Mouse (Mus musculus) stomach, embryonic 16.5 days (tissue): ENCODE results near the gene Pla1a. TPM values are rescaled to one million over a fixed set of nuclear protein-coding genes. Genes with fewer than 3 reads are reported as not detected.

Source experiments
- ATAC-seq: fragments of 200-750 bp; cut with Nextera tagmentation; 2 replicates; pipeline ENCODE4 v1.8.0; 2017; ENCODE audit warnings: moderate number of reproducible peaks, moderate TSS enrichment; ENCODE audit not compliant: insufficient read depth, low FRiP score
- H3K27ac ChIP-seq: fragments of 300-500 bp; sonication (generic); 2 replicates; pipeline ENCODE4 v1.5.1; 2014; ENCODE audit warnings: low read length
- H3K27me3 ChIP-seq: fragments of 300-500 bp; sonication (generic); 2 replicates; pipeline ENCODE4 v1.6.1; 2014; ENCODE audit warnings: low read length, control low read depth, mixed read lengths; ENCODE audit not compliant: control insufficient read depth, insufficient read depth
- H3K36me3 ChIP-seq: fragments of 300-500 bp; sonication (generic); 2 replicates; pipeline ENCODE4 v1.6.1; 2014; ENCODE audit warnings: low read length; ENCODE audit not compliant: control insufficient read depth, insufficient read depth
- H3K4me1 ChIP-seq: fragments of 300-500 bp; sonication (generic); 2 replicates; pipeline ENCODE4 v1.6.1; 2014; ENCODE audit warnings: low read length, control low read depth, mixed read lengths; ENCODE audit not compliant: control insufficient read depth, insufficient read depth
- H3K4me2 ChIP-seq: fragments of 300-500 bp; sonication (generic); 2 replicates; pipeline ENCODE4 v1.6.1; 2014; ENCODE audit warnings: low read depth, low read length, mixed read lengths
- H3K4me3 ChIP-seq: fragments of 300-500 bp; sonication (generic); replicated peaks from 2 replicates; pipeline ENCODE4 v1.5.1; 2014; ENCODE audit warnings: mild to moderate bottlenecking, low read length
- H3K9ac ChIP-seq: fragments of 300-500 bp; sonication (generic); 2 replicates; pipeline ENCODE4 v1.6.1; 2014; ENCODE audit warnings: low read length
- H3K9me3 ChIP-seq: fragments of 300-500 bp; sonication (generic); replicated peaks from 2 replicates; pipeline ENCODE4 v1.6.1; 2016; ENCODE audit warnings: low read length, control low read depth; ENCODE audit not compliant: control insufficient read depth
- WGBS: fragments of 180-500 bp; shearing (Covaris S2); extraction: QIAGEN DNeasy Blood & Tissue Kit; methylation state at CpG from one replicate; pipeline ENCODE4 v1.1.7; 2014; 5-methylcytosine and 5-hydroxymethylcytosine counted together
- polyA plus RNA-seq: library from polyadenylated mRNA; unstranded; fragments of >200 nt; fragmentation: Nextera tagmentation; extraction: Ambion mirVana; gene quantifications from 2 replicates; pipeline ENCODE4 v1.2.1, GENCODE M21; 2015

Gene Pla1a
- polyA plus RNA-seq, 1 experiment from 2014 or later = 2.6 TPM

GRCm38 (mm10) chr16:38363256-38363595 is 69.7 kb downstream of the Pla1a start:
- ATAC-seq = no peak
- Histone ChIP-seq H3K27ac (no peak overlapping the region), H3K4me3 (peak overlapping the region; percentile 31), H3K4me2 (peak overlapping the region; percentile 30), H3K36me3 (no peaks in the 10 kb centered on the region), H3K9ac (no peak overlapping the region), H3K9me3 (no peaks in the 10 kb centered on the region), H3K27me3 (no peaks in the 10 kb centered on the region), H3K4me1 (peaks cover 7% of the 10 kb centered on the region; the same call in 1 of the 2 replicates)
- 48% methylated on average over 3 of the region's 3 CpGs for WGBS

- H3K4me2 ChIP-seq = peak overlapping the region; percentile 30
- no peaks in the 10 kb centered on the region for H3K27me3 ChIP-seq
- H3K4me1 ChIP-seq = peaks cover 7% of the 10 kb centered on the region; the same call in 1 of the 2 replicates
- peak overlapping the region; percentile 47 for H3K9ac ChIP-seq
- 65% methylated on average over 20 of the region's 20 CpGs for WGBS
- H3K9me3 ChIP-seq = no peaks in the 10 kb centered on the region
- no peaks in the 10 kb centered on the region for H3K36me3 ChIP-seq
- 0 out of 2 replicates have a peak, but pooled peaks have one; percentile 13 for ATAC-seq
- H3K27ac ChIP-seq = peak overlapping the region; percentile 52
- H3K4me3 ChIP-seq = peak overlapping the region; percentile 31
Measured at GRCm38 (mm10) chr16:38362493-38363255, 70.3 kb downstream of the Pla1a start.

- Histone ChIP-seq H3K4me3 (peak within 1 kb of the TSS; percentile 31), H3K9ac (peak within 1 kb of the TSS; percentile 47), H3K4me2 (peak within 1 kb of the TSS; percentile 30), H3K27ac (peak within 1 kb of the TSS; percentile 52), H3K27me3 (no peaks in the 10 kb centered on the region), H3K9me3 (no peaks in the 10 kb centered on the region), H3K36me3 (no peaks in the 10 kb centered on the region), H3K4me1 (peaks cover 7% of the 10 kb centered on the region; the same call in 1 of the 2 replicates)
- 13% methylated on average over 10 of the region's 10 CpGs for WGBS
- ATAC-seq = peak; percentile 56; the same call in 1 of the 2 replicates
Measured at GRCm38 (mm10) chr16:38361933-38362332, 71.0 kb downstream of the Pla1a start, which contains the start of gene Popdc2. Gene Popdc2 (plus strand): TSS chr16:38362209.

GRCm38 (mm10) chr16:38360317-38360716 is 72.6 kb downstream of the Pla1a start:
- ATAC-seq = no peak
- no peak overlapping the region for H3K4me2 ChIP-seq

DNA sequence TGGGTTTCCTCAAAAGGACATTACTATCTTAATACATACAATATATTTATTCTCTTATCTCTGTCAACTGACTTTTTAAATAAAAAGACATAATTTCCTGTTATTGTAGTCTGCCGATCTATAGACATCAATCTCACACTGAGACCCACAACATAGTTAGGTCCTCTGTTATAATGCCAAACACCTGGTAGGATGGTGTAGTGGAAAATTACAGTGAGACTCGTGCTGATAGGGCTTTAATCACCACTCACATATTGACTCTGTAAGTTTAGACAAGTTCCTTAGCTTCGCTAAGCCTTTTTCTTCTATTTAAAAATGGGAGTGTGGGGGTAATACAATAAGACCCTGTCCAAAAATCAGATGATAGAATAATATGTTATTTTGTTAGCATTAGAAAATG is 73.1 kb downstream of the Pla1a start:
- no peak overlapping the region for H3K9ac ChIP-seq
- ATAC-seq = no peak
- H3K27me3 ChIP-seq = no peaks in the 10 kb centered on the region
- H3K36me3 ChIP-seq = no peaks in the 10 kb centered on the region
- no peak overlapping the region for H3K27ac ChIP-seq
- no peak overlapping the region for H3K4me3 ChIP-seq
- WGBS = 54% methylated on average over 3 of the region's 3 CpGs
- no peaks in the 10 kb centered on the region for H3K9me3 ChIP-seq
- H3K4me2 ChIP-seq = no peak overlapping the region
- peaks cover 7% of the 10 kb centered on the region; the same call in 1 of the 2 replicates for H3K4me1 ChIP-seq

More at GRCm38 (mm10) chr16:38360317-38360716, 72.6 kb downstream of the Pla1a start:
- Histone ChIP-seq H3K9me3 (no peaks in the 10 kb centered on the region), H3K4me1 (peaks cover 7% of the 10 kb centered on the region; the same call in 1 of the 2 replicates), H3K4me3 (no peak overlapping the region), H3K36me3 (no peaks in the 10 kb centered on the region), H3K27me3 (no peaks in the 10 kb centered on the region), H3K27ac (no peak overlapping the region), H3K9ac (no peak overlapping the region)
- 31% methylated on average over 2 of the region's 2 CpGs for WGBS

DNA sequence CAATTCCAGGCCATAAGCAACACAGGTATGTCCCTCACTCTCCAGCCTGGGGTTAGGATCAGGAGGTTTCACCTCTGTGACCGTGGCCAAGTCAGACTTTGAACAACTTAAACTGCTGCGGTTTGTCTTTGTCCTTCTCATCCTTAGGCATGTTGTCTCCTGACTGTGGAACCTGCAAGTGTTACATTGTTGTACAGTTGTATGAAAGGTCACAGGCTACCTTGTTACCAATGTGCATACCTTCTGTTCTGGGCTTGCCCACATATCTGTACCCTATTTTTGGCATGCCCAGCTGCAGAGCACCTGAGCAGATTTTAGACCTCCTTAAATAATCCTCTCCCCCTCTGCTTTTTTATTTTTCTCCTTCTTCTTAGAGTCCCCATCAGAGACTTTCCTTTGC is 73.7 kb downstream of the Pla1a start:
- no peak overlapping the region for H3K27ac ChIP-seq
- peaks cover 7% of the 10 kb centered on the region; the same call in 1 of the 2 replicates for H3K4me1 ChIP-seq
- no peak for ATAC-seq
- no peaks in the 10 kb centered on the region for H3K9me3 ChIP-seq
- H3K27me3 ChIP-seq = no peaks in the 10 kb centered on the region
- no peak overlapping the region for H3K4me2 ChIP-seq
- no peaks in the 10 kb centered on the region for H3K36me3 ChIP-seq
- H3K4me3 ChIP-seq = no peak overlapping the region
- 88% methylated on average over 2 of the region's 2 CpGs for WGBS
- no peak overlapping the region for H3K9ac ChIP-seq

DNA sequence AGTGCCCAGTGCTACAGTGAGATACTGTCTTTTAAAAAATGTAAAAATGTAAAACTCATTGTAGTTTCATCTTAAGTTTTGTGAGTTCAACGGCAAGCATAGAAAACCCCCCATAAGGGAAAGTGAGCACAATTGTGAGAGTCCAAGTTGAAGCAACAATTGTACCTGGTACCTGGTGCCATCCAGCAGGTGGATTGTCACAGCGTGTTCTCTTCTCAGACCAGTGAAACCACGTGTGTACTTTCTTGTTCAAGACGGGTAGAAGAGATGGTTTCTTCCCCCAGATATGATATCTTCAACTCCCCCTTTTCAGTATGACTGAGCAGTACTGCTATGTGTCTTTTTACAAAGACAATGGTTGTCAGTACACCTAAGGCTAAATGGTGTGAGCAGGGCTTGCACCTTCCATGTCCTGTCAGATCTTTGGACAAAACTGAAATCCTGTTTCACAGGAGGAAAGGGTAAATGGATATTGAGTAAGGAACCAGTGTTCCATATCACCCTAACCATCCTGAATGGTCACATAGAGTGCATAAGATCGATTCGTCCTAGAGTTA is 74.6 kb downstream of the Pla1a start:
- WGBS = 87% methylated on average over 6 of the region's 6 CpGs
- H3K36me3 ChIP-seq = no peaks in the 10 kb centered on the region
- no peaks in the 10 kb centered on the region for H3K27me3 ChIP-seq
- H3K9me3 ChIP-seq = no peaks in the 10 kb centered on the region
- no peak overlapping the region for H3K9ac ChIP-seq
- H3K4me3 ChIP-seq = no peak overlapping the region
- no peak overlapping the region for H3K4me2 ChIP-seq
- no peak overlapping the region for H3K27ac ChIP-seq
- H3K4me1 ChIP-seq = peaks cover 7% of the 10 kb centered on the region; the same call in 1 of the 2 replicates
- no peak for ATAC-seq

DNA sequence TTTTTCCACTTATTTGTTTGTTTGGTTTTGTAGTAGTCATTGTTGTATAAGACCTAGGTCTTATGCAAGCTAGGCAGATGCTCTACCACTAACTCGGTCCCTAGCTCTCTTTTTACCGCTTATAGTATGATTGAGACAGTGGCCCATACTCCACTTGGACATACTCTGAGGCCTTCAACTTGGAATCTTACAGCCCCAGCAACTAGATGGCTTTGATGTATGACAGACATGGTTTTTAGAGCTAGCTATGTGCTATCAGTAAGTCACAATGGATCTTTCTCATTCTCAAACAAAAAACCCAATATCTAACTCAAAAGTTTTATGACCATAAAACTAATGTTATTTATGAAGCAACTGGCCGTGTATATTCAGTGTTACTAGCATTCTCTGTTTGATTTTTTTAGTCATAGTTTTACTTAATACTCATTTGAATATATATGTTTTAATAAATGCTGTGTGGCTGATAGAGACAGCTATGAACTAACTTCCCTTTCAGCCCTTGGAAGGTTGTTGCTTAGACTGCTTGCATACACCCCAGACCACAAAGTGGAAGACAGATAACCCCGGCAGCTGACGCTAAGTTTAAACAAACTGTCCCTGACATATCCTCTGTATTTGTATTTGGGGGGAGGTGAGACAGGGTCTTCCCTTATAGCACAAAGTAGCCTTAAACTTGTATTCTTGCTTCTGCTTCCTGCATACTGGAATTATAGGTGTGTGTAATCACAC is 78.6 kb downstream of the Pla1a start:
- ATAC-seq = no peak
- Histone ChIP-seq H3K27ac (no peak overlapping the region), H3K9me3 (no peaks in the 10 kb centered on the region), H3K4me3 (no peak overlapping the region), H3K9ac (no peak overlapping the region), H3K4me2 (no peak overlapping the region), H3K27me3 (no peaks in the 10 kb centered on the region), H3K4me1 (no peaks in the 10 kb centered on the region), H3K36me3 (no peaks in the 10 kb centered on the region)
- 58% methylated on average over 5 of the region's 5 CpGs for WGBS

GRCm38 (mm10) chr16:38353642-38354041 is 79.3 kb downstream of the Pla1a start:
- Histone ChIP-seq H3K27me3 (no peaks in the 10 kb centered on the region), H3K4me2 (no peak overlapping the region), H3K9me3 (no peaks in the 10 kb centered on the region), H3K27ac (no peak overlapping the region), H3K36me3 (no peaks in the 10 kb centered on the region), H3K4me3 (no peak overlapping the region), H3K9ac (no peak overlapping the region), H3K4me1 (no peaks in the 10 kb centered on the region)
- 91% methylated on average over 2 of the region's 2 CpGs for WGBS
- ATAC-seq = no peak
